Mouse (Mus musculus) CD4-positive helper T cell, adult 2 months (primary cell): ENCODE data around the gene Gm20605.

ENCODE experiments used
- DNase-seq: peaks from one replicate; pipeline ENCODE4 v3.0.0-alpha.2; 2012; ENCODE audit warnings: low read depth, missing footprints, low spot score

Gm20605 gene

GRCm38 (mm10) chr5:137652474-137652873 lies 23.5 kb downstream of the Gm20605 start:
- DNase-seq: peak; percentile 62

GRCm38 (mm10) chr5:137653366-137653765 lies 24.4 kb downstream of the Gm20605 start:
- DNase-seq: no peak

GRCm38 (mm10) chr5:137654746-137655145 lies 25.8 kb downstream of the Gm20605 start:
- peak; percentile 66 for DNase-seq

- DNase-seq: peak; percentile 67
Measured at GRCm38 (mm10) chr5:137656977-137657376, 28.0 kb downstream of the Gm20605 start.

DNA sequence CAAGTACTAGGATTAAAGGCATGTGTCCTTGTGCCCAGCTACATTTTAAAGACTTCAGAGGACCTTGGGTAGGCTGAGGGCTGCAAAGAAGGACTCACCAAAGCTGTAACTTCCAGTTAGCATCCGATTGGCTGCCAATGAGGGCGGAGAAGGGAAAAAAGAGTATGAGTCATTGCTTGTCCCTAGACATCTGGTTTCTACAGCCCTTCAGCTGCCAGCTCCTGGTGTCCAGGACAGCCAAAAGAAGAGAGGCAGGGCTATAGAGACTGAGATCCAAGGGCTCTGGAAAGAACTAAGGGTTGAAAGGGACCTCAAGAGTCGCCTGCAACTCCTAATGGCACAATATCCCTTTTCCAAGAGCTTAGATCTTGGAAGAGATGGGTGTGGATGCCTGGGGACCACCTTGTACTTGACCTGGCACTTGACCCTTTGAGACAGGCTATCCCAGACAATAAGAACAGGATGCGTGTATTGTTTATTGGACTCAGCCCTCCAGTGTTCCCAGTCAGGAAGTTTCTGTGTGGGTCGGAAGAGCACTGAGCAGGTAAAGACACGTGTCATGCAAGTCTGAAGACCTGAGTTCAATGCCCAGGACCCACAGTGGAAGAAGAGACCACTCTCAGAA lies 31.2 kb downstream of the Gm20605 start:
- DNase-seq: no peak

GRCm38 (mm10) chr5:137663057-137663456 lies 34.1 kb downstream of the Gm20605 start:
- no peak for DNase-seq

DNA sequence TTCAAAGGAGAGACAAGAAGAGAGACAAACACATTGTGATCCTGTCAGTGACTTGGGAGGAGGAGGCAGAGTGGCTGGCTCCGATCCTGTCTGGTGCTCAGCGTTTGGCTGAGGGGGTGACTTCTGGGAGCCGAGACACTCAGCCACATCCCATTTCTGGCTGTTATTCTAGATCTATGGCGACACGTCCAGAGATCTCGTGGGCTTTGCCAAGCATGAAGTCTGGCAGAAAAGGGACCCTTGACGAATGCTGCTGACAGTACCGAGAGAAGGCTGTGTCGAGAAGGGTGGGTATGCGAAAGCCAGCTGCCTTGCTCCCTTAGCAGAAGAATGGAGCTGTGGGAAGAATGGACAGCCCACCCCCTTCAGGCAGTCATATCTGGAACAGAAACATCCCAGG lies 40.0 kb downstream of the Gm20605 start:
- no peak for DNase-seq

DNA sequence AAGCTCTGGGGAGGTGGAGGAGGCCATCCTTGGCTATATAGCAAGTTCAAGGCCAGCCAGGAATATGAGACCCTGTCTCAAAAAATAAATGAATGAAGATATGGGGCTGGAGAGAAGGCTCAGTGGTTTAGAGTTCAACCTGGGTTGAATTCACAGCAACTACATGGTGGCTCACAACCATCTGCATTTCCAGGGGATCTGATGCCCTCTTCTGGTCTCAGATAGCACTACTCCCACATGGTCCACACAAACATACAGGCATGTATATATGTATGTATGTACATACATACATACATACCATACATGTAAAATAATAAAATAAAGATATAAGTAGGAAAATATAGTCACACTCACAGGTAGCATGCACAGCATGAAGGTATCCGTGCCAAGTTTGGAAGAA lies 41.3 kb downstream of the Gm20605 start:
- peak; percentile 47 for DNase-seq

DNA sequence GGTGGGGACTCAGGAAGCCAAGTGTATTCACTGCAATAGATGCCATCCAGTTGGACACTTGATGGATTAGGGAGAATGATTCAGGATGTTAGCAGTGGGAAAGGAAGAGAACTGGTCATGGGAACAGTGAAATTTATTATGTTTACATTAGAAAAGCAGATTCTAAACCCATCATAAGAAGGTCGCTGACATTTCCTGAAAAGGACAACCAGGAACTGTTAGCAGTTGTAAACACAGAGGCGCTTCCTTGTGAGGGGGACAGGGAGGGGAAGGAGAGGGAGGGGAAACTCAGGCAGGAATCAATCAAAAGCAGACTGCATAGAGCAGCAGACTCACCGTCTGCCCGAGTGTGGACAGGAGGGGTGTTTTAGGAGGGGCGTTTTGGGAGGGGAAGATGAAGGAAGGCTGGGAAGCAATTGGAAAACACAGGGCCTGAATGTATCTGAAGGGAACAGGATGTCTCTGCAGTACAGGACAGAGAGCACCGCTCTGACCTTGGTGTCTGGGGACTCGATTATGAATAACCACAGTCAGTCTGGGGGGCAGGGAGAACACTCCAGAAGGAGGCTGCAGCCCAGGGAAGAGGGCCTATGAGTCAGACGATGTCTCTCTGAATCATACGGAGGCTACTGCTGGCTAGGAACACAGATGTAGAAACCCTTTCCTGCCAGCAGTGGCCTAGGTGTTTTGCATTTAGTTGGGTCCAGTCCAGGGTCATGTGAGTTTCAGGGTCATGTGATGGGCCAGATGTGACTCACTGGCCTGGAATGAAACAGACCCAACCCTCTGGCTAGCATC lies 42.7 kb downstream of the Gm20605 start:
- no peak for DNase-seq

DNA sequence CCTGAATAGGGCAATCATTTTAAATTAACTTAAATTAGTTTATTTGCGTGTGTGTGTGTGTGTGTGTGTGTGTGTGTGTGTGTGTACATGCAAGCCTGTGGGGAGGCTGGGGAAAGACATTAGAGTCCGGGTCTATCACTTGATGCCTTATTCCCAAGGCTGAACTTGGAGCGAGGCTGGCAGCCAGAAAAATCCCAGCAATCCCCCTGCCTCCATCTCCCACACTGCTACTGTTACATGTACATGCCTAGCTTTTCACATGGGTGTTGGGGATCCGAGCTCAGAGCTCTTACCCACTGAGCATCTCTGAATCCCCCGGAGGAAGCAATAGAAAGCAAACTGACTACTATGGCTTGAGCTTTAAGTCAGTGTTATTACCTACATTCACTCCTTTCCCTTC lies 43.4 kb downstream of the Gm20605 start:
- no peak for DNase-seq

GRCm38 (mm10) chr5:137673015-137673414 lies 44.0 kb downstream of the Gm20605 start:
- DNase-seq: no peak

DNA sequence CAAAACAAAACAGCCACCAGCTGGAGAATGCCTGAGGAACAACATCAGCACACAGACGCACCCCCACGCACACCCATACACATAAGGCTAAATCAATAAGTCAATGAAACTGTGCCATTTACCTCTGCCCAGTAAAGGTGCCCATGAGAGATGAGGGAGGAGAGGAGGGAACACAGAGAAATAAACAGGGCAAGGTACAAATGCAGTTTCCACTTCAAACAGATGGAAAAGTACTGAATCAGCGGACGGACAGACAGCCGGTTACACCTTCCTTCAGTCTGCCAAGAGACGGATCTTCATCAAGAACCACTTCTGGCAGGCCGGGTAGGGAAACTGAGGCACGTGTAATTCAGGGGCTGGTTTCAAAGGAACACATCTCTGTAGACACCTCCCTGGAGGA lies 45.8 kb downstream of the Gm20605 start:
- DNase-seq: no peak

- no peak for DNase-seq
Measured at GRCm38 (mm10) chr5:137677859-137678258, 48.9 kb downstream of the Gm20605 start.

- no peak for DNase-seq
Measured at GRCm38 (mm10) chr5:137678736-137679135, 49.8 kb downstream of the Gm20605 start.

GRCm38 (mm10) chr5:137679726-137680125 lies 50.8 kb downstream of the Gm20605 start:
- no peak for DNase-seq

GRCm38 (mm10) chr5:137682526-137682925 lies 53.6 kb downstream of the Gm20605 start:
- no peak for DNase-seq

DNA sequence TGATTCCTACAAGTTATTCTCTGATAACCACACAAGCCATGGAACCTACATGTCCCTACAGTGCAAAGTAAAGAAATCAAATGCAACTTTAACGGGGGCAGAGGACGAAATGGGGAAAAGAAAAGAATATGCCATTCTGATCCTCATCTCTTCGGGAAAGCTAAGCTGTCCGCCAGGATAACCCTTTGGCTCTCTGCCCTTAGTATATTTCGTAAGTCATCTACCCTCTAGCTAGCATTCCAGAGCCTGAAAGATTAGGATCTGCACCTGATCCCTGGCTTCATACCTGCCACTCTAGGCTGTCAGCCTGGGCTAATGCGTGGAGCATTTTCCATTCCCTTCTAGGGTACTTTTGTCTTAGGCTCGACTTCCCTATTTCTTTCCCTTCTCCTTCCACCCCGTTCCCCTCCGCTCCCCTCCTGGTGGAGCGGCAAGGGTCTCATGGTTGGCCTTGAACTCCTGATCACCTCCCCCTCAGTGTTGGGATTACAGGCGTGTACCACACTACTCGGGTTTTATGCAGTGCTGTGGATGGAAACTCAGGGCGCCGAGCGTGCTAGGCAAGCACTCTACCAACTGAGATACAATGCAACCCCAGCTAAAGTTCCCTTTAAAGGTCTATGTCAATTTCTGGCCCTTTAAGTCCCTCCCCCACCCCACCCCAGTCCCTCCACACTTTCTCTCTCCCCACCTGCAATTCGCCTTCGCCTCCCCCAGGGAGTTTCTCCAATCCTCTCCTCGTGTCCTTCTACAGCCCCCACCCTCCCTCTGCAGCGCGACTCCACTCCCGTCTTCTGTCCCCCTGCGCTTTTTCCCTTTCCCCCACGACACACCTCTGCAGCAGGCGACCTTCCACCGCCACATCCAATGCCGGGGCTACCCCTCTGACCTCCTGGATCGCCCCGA lies 54.7 kb downstream of the Gm20605 start:
- peak; percentile 55 for DNase-seq

DNA sequence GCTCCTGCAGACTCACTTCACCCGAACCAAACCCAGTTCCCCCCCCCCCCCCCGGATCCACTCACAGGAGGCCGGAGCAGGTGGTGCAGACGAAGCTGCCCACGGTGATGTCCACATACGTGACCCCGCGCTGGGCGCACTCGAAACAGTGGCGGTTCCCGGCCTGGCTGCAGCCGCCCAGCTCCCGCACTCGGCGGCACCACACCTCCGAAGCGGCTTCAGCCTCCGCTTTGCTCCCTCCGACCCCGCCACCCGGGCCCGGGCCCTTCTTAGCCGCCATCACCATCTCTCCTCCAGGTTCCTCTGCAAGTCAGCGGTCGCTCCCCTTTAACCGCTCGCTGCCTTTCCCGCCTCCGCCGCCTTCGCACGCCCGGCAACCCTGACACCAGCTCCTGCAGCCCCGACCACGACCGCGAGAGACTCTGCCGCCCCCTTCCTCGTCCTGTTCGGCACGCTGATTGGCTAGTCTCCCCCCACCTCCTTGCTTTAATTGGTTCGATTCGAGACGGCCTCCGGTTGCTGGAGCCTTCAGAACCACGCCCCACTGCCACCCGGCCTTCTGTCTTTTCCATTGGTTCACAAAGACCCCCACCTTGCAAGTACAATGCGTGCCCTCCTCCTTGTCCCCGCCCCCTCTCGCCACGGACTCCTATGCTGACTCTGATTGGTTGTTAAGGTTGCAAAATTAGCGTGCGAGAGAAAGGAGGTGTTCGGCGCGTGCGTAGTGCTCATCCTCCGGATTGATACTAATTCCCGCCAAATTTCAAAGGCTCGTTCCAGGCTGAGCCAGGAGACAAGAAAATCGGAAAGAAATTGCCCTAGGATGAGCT lies 55.5 kb downstream of the Gm20605 start, which contains the start of gene Agfg2:
TSS of gene Agfg2 (minus strand) at position 433 of the 830 bp plus-strand sequence.
- peak; percentile 100 for DNase-seq

- no peak for DNase-seq
Measured at GRCm38 (mm10) chr5:137685653-137686052, 56.7 kb downstream of the Gm20605 start.

GRCm38 (mm10) chr5:137686127-137686790 lies 57.3 kb downstream of the Gm20605 start:
- peak; percentile 46 for DNase-seq

DNA sequence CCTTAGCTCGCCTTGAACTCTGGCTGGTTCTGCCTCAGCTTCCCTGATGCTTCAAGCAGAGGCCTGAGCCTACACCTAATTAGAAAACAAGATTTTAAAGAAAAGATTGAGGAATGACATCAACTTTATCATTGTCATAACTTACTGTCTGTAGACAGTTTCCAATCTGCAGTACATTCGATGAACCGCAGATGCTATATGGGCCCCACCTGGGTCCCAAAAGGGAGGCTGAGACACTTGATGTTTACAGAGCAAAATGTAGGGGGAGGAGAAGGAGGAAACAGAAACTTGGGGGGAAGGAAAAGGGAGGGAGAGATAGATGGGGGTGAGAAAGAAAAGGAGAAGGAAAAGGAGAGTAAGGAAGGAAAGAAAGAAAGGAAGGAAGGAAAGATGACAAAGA lies 61.0 kb downstream of the Gm20605 start:
- no peak for DNase-seq
